Mouse (Mus musculus): ENCODE measurements around the gene Zmiz1. TPM values are rescaled to one million over a fixed set of nuclear protein-coding genes. Genes with fewer than 3 reads are reported as not detected.

Gene Zmiz1
- total RNA-seq, 2 experiments from 2014 or later = 4.6 to 36.0 TPM

DNA sequence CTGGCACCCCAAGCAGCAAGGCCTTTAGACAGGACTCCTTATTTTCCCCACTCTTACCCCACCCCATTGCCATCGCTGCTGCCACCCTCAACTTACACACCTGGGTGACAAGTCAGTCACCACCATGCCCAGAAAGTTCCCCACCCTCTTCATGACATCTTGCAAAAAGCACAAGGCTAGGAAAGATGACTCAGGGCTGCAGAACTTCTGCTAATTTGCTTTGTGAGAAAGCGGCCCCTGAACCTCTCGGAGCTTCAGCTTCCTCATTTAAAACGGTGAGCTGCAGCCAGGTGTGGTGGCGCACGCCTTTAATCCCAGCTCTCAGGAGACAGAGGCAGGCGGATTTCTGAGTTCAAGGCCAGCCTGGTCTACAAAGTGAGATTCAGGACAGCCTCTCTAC is 141.4 kb downstream of the Zmiz1 start:
- ATAC-seq (replicated peaks; ENCODE audit: low FRiP score, poor library complexity, severe bottlenecking) = no peak

DNA sequence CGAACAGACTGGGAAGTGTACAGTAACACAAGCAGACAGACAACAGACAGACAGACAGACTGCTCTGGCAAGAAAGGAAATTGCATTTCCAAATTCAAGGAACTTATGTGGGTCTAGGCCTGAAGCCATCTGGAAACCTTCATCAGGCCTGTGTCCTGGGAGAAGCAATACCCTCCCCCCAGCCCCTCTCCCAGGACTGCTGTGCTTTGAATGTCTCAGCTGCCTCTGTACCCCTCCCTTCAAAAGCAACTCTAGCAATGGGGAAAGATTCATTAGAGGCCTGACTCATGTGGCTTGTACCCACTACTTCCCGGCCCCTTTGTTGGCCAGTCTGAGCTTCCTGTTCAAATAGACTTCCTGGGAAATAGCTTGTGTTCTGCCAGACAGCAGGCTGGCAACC is 142.0 kb downstream of the Zmiz1 start:
- ATAC-seq (replicated peaks; ENCODE audit: low FRiP score, poor library complexity, severe bottlenecking) = no peak

DNA sequence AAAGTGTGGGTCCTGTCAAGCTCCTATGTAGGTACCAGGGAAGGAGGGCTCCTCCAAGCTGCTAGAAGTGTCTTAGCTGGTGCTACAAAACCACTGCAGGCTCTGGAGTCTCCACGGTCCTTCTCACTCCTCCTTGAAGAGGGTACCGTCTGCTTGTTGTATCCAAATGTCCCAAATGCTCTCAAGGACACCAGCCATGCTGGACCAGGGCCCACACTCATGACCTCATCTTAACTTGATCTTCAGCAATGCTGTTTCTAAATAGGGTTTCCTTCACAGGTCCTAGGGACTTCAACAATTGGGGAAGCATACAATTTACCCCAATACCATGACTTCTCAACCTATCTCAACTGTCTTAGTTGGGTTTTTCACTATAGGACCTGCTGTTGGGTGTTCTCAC is 143.0 kb downstream of the Zmiz1 start:
- no peak for ATAC-seq (replicated peaks; ENCODE audit: low FRiP score, poor library complexity, severe bottlenecking)

DNA sequence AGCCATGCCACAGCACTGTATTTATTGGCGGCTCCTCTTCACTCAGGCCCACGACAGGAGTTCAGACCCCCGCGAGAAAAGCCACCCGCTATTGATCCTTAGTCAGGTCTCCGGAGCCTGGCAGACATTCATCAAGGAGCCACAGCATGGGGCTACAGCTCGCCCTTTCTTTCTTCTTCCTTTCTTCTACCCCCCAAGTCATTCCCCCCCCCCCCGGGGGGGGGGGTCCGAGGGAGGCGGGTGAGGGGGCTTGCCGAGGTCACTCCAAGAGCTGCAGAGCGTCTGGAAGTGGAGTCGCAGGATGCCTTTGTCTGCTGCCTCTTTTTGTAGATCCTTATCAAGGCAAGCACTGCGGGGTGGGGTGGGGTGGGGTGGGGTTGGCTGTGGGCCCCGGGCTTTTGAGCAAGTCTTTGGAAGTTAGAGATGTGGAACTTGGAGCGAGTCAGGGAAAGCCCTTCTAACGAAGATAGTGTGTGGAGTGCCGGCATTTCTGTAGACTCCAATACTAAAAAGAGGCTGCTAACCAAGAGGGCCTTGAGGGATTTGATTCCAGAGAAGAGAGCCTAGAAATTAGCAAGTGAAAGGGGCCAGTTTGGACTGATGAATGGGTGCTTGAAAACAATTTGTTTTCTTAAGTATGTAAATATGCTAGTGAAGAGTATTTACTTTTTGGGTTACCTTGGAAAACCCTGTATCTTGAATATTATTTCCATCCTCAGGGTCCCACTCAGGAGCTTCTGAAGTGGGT is 145.6 kb downstream of the Zmiz1 start:
- no peak for ATAC-seq (replicated peaks; ENCODE audit: low FRiP score, poor library complexity, severe bottlenecking)

DNA sequence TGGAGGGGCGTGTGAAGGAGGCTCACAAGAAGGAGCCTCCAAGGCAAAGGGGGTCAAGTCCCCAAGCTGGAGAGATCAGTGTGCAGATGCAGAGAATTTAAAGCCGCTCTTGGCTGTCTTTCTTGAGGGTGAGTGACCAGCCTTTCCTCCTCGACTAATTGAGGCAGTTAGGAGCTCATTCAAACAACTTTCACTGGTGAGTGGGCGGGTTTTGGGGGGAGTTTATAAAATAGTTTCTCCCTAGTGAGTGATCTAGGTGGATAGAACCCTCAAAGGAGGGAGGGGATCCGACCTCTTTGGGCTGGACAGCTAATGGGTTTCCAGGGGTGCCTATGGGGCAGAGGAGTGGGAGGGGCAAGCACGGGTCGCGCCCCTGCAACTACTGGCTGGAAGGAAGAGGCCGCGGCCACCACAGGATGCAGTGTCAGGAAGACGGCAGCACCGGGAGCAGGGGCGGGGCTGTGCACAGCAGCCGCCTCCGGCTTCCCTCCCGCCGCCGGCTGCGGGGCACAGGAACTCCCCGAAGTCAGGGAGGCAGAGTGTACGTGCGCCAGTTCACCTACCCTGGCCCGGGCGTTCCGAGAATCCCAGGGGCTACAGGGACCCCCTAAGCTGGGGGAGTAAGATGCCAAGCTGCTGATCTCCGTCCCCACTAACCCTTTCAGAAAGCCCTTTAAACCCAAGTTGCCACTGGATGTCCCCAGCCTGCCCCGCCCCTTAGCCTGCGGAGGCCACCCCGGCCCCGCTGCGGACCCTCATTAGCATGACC is 147.6 kb downstream of the Zmiz1 start:
- no peak for ATAC-seq (replicated peaks; ENCODE audit: low FRiP score, poor library complexity, severe bottlenecking)

DNA sequence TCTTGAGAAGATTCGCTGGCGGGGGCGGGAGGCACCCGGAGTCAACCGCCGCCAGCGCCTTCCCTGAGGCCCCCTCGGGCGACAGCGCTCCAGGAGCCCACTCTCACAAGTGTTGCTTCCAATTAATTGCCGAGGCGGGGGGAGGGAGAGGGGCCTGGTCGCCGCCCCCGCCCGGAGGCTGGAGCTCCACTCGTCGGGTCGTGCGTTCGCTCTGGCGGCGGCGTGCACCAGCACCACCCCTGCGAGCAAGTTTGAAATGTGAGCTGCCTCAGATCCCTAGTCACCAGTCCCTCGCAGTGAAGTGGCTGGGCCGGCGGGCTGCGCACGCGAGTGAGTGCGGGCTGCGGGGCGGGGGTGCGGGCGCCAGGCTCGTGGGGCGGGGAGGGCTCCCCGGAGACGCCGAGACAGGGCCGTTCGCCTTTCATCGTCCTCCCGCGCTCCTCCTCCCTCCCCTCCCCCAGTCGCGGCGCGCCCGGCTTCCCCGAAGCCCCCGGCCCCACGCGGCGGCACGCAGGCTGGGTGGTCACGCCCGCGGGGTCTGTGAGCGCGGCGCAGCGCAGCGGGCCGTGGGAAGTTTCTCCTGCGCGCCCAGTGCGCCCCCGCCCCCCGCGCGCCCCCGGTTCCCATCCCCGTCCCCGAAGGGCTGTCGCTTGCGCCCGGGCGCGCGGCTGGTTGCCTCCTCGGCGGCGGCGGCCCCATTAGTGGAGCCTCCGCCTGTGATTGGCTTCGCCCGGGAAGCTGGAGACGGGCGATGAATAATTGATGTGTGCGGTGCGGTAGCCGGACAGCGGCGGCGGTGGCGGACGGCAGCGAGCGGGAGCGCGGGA is 148.4 kb downstream of the Zmiz1 start:
- ATAC-seq (replicated peaks; ENCODE audit: low FRiP score, poor library complexity, severe bottlenecking) = no peak

DNA sequence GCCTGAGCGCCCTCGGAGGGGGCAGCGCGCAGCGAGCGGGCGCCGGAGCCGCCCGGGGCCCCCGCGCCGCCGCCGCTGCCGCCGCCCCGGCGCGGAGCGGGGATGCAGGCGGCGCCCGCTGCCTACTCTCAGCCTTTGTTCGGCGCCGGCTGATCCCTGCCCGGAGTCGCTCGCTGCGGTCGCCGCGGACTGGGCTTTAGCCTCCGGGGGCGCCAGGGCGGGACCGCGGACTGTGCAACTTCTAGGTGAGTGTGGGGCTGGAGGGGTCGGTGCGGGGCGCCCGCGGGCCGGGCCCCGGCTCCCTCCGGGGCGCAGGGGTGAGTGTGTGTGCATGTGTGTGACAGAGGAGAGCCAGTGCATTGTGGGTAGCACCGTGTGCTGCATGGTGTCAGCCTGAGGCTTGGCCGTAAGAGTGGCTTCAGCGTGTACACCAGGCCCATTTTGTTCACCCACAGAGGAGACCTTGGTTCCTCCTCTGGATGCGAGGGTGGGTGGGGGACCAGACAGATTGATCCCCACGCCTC is 149.0 kb downstream of the Zmiz1 start:
- ATAC-seq (replicated peaks; ENCODE audit: low FRiP score, poor library complexity, severe bottlenecking) = no peak

DNA sequence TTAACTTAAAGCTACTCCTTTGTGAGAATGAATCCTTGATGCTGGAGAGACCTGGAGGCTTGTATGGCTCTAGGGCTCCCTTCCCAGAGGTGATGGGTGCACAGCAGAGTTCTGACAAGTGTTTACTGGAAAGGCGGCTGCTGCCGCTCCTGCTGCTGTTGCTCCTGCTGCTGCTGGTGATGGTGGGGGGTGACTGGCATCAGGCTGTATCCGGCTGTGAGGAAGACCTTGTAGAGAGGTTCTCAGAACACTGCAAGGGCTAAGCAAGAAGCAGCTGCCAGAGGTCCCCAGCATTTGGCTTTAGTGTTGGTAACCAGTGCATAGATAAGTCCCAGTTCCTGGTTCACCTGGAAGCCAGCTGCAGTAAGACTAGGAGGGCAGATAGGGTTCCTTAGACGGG is 149.6 kb downstream of the Zmiz1 start:
- no peak for ATAC-seq (replicated peaks; ENCODE audit: low FRiP score, poor library complexity, severe bottlenecking)

DNA sequence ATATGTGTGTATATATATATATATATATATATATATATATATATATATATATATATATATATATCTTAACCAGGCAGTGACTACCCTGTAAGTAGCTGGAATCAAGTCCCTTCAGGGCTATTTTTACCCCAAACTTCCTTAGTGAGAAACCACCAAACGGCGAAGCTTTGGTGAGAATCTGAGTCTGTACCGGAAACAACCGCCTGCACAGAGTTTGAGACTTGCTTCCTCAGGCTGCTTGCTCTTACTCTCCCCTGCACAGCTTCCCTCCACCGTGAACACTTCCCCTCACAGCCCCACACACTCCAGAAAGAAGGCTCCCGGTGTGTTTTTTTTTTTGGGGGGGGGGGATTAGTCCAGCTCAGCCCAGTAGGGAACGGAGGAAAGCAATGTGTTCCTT is 150.4 kb downstream of the Zmiz1 start:
- no peak for ATAC-seq (replicated peaks; ENCODE audit: low FRiP score, poor library complexity, severe bottlenecking)

DNA sequence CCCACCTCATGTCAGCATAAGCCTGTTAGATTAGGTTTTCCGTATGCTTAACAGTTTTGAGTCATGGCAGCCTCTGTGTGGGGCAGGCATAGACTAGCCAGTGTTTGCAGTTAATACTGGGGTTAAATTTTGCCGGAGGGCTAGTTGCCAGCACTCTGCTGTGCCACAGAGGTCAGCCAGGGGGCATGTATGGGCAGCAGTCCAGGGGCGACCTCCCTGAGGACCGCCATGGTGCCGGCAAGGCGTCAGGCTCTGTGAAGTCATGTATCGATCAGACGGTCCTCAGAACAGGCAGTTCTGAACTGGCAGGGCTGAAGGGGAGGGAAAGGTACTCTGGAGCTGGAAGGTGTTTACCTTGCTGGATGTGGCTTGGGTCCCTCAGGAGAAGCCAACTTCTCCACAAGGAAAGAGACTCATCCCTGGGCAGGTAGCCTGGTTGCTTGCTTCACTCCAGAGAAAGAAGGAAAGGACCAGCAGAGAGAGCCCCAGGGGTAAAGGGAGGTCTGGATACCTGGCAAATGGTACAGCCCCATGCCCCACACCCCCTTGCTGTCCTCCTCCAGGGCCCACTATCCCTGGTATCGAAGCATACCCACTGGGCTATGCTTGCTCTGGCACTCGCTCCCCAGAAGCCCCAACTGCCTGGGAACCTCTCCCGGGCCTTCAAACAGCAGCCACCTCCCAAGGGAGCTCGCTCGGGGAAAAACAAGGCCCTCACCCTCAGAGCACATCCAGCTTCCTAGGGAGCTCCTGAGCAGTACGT is 151.6 kb downstream of the Zmiz1 start:
- ATAC-seq (replicated peaks; ENCODE audit: low FRiP score, poor library complexity, severe bottlenecking) = no peak

DNA sequence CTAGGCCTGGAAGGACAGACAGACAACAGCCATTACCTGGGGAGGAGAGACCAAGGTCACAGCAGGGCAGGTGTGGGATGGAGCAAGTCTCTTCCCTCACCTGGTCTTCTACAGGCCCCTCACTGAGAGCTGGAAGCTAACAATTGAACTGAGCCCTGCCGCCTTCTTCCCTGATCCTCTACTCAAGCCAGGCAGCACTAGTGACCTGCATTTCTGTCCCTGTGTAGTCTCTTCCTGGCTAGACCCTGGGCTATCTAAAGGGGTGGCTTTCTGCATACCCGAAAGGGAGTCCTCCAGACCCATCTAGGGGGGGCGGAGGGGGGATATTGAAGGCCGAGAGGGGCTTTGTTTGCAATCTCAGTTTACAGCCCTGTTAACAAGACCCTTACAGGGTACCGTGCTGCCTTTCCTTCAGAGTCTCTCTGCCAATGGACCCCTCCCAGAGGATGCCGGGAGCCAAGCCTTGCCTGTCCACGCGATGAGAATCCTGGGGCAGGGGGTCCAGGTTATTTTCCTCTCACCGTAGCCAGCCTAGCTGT is 152.2 kb downstream of the Zmiz1 start:
- no peak for ATAC-seq (replicated peaks; ENCODE audit: low FRiP score, poor library complexity, severe bottlenecking)

DNA sequence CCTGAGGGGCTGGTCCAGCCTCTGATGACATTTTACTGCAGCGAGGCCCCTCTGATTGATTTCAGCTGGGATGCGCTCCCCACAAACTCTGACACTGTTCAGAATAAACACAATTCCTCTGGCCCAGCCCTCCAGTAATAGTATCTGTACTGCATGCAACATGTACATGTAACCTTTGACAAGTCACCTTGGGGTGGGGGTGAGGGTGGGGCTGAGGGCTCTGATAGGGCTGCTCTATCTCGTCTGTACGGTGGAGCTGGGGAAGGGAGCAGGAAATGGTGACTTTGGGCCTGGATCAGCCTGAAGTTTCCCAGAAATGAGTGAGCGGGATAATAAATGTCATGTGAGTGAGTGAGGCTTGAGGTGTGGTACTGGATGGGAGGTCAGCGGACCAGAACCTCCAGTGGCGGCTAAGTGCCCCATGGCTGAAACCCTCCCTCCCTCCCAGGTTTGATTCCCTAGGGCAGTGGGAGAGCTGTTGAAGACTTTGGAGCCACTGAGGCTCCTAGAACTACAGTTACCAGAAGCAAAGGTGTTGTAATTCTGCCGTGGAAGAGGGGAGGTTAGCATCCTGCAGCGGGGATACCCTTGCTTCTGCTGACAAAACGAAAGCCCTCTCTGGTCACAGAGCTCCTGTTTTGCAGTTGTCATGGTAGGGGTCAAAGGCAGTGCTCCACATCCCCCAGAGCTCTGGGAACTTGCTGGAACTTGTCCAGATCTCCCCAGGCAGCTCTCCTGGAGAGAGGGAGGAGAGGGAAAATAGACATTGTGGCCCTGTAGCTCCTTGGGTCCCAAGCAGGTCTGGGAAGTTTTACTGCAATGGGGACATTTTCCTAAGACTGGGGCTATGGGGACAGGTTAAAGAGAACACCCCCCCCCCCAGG is 153.1 kb downstream of the Zmiz1 start:
- ATAC-seq (replicated peaks; ENCODE audit: low FRiP score, poor library complexity, severe bottlenecking) = no peak

DNA sequence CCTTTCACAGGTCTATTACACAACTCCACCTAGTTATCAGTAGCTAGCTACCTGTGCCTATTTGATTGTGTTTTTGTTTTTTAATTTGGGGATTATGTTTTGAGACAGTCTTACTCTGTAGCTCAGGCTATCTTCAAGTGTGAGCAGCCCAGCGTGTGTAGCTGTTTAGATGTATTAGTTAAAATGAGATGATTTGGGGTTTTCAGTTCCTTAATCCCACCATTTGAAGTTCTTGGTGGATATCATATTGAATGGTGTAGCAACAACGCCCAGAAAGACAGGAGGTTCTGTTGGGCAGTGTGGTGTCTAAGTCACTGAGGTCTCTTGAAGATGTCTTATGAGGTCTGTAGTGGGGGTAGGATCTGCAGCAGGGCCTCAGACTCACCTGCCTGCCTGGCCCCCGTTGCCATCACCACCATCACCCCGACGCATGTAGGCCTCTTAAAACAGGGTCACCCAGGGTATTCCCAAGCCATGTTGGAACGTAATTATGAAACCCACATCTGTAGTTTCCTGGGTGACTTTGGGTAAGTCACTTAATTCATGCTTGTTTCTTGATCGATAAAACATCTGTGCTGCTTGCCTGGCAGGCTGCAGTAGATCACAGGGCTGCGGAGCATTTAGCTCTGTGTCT is 155.1 kb downstream of the Zmiz1 start:
- ATAC-seq (replicated peaks; ENCODE audit: low FRiP score, poor library complexity, severe bottlenecking) = no peak

DNA sequence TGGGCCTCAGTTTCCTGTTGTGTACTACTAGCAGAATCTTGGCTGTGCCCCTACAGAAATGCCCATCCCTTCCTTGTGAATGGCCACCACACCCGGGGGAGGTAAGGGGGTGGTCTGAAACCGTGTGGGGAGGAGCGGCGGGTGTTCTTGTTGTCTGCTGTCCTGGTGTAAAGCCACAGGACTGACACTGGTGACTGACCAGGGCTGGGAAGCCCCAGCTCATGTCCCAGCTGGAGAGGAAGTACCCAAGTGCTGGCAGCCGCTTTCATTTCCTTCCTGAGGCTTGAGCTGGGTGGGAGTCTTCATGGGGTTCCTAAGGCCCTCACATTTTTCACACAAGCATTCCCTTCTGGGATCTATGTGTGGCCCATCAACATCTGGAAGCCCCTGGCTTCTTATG is 155.7 kb downstream of the Zmiz1 start:
- no peak for ATAC-seq (replicated peaks; ENCODE audit: low FRiP score, poor library complexity, severe bottlenecking)

DNA sequence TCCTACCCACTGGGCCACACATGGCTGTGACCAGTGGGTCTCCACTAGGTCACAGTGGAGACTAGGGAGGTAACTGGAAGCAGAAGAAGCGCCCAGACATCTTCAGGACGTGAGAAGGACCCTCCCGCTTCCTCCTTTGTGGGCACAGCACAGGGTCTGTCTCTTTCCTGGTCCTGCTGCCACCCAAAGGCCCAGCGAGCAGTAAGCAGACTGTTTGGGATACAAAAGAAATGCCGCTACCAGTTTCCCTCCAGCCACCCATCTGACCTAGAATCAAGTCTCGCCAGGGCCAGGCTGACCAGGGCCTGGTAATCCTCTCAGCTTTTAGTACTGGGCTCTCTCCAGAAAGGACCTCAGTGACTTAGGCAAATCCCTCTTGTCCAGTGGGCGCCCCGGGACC is 156.6 kb downstream of the Zmiz1 start:
- ATAC-seq (replicated peaks; ENCODE audit: low FRiP score, poor library complexity, severe bottlenecking) = no peak

DNA sequence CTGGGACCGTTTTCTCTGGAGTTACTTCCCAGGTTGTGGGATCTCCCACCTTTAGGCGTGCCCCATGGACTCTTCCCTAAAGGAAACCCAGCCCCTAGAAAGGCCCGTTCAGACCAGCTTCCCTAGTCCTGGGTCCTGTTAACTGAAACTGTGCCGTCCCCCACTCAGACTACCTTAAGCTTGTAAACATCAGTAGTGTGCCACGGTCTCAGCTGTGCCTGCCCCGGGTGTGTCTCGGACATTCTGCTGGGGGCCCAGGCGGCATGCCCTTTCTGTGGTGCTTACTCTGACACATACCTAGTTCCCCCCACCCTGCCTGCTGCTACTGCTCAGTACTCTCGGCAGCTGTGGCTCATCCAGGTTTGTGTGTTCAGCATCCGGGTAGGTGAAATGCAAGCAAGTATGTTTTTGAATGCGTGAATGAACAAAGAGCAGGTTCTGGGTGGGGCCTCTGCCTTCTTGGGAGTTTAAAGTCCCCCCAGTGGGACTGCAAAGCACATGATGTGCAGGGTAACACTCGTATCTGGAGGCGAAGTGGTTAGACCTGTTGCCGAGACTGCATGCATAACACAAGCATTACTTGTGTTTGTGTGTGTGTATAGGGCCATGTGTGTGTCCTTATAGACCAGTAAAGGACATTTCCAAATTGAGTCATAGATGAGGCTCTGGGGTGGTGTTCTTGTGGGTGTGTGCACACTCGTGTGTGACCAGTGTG is 157.2 kb downstream of the Zmiz1 start:
- ATAC-seq (replicated peaks; ENCODE audit: low FRiP score, poor library complexity, severe bottlenecking) = no peak

DNA sequence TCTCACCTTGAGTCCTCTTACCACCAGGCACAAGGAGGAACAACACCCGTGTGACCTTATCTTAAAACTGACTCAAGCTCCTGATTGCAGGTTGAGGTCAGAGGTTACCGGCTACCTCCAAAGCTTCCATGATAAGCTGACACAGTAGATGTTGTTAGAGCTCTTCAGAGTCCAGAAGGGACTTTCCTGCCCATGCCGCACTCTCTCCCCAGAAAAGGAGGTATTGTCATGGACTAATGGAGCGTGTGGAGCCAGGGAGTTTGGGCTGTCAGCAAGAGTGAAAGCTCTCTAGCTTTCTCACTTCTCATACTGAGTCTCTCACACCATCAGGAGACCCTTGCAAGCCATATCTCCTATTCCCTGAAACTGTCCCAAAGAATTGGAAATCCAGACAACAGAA is 158.3 kb downstream of the Zmiz1 start:
- no peak for ATAC-seq (replicated peaks; ENCODE audit: low FRiP score, poor library complexity, severe bottlenecking)

All from erythroid progenitor cell, adult 5-6 weeks (primary cell).